Mouse (Mus musculus) midbrain, embryonic 13.5 days (tissue): ENCODE data around the gene Arrdc2. TPM values are rescaled to one million over a fixed set of nuclear protein-coding genes. Genes with fewer than 3 reads are reported as not detected.

Source experiments
- ATAC-seq: fragments of 200-750 bp; cut with Nextera tagmentation; 2 replicates; pipeline ENCODE4 v1.8.0; 2017; ENCODE audit warnings: mild to moderate bottlenecking, moderate TSS enrichment, moderate library complexity
- H3K27ac ChIP-seq: fragments of 300-500 bp; sonication (generic); 2 replicates; pipeline ENCODE4 v1.5.1; 2015; ENCODE audit warnings: inconsistent platforms, mild to moderate bottlenecking, moderate library complexity
- H3K27me3 ChIP-seq: fragments of 300-500 bp; sonication (generic); 2 replicates; pipeline ENCODE4 v1.6.1; 2015; ENCODE audit warnings: mild to moderate bottlenecking, inconsistent platforms
- H3K36me3 ChIP-seq: fragments of 300-500 bp; sonication (generic); 2 replicates; pipeline ENCODE4 v1.6.1; 2015; ENCODE audit warnings: mild to moderate bottlenecking, inconsistent platforms
- H3K4me1 ChIP-seq: fragments of 300-500 bp; sonication (generic); replicated peaks from 2 replicates; pipeline ENCODE4 v1.6.1; 2015; ENCODE audit warnings: inconsistent platforms
- H3K4me2 ChIP-seq: fragments of 300-500 bp; sonication (generic); replicated peaks from 2 replicates; pipeline ENCODE4 v1.6.1; 2015; ENCODE audit warnings: moderate library complexity, mild to moderate bottlenecking, inconsistent platforms
- H3K4me3 ChIP-seq: fragments of 300-500 bp; sonication (generic); replicated peaks from 2 replicates; pipeline ENCODE4 v1.5.1; 2015; ENCODE audit warnings: mild to moderate bottlenecking, inconsistent platforms
- H3K9ac ChIP-seq: fragments of 300-500 bp; sonication (generic); replicated peaks from 2 replicates; pipeline ENCODE4 v1.6.1; 2015; ENCODE audit warnings: mild to moderate bottlenecking, inconsistent platforms
- H3K9me3 ChIP-seq: fragments of 300-500 bp; sonication (generic); 2 replicates; pipeline ENCODE4 v1.6.1; 2016; ENCODE audit warnings: mild to moderate bottlenecking, inconsistent platforms
- WGBS: fragments of 180-500 bp; shearing (Covaris S2); methylation state at CpG from one replicate; pipeline ENCODE4 v1.1.7; 2015; 5-methylcytosine and 5-hydroxymethylcytosine counted together
- polyA plus RNA-seq: library from polyadenylated mRNA; unstranded; fragments of >200 nt; fragmentation: Nextera tagmentation; extraction: Ambion mirVana; gene quantifications from 2 replicates; pipeline ENCODE4 v1.2.1, GENCODE M21; 2015

The Arrdc2 gene
- polyA plus RNA-seq, 1 experiment from 2014 or later: 10.5 TPM

- 0 out of 2 replicates have a peak, but pooled peaks cover 6% of the 10 kb centered on the region for H3K4me1 ChIP-seq
- H3K36me3 ChIP-seq: no peaks in the 10 kb centered on the region
- no peak overlapping the region for H3K27ac ChIP-seq
- ATAC-seq: peak; percentile 43
- H3K27me3 ChIP-seq: peaks cover 62% of the 10 kb centered on the region
- H3K9ac ChIP-seq: no peak overlapping the region
- WGBS: 4% methylated on average over 31 of the region's 31 CpGs
- H3K4me2 ChIP-seq: no peak overlapping the region
- no peak overlapping the region for H3K4me3 ChIP-seq
- H3K9me3 ChIP-seq: peaks cover 8% of the 10 kb centered on the region; the same call in 1 of the 2 replicates
Measured at GRCm38 (mm10) chr8:70820101-70820935, 19.2 kb downstream of the Arrdc2 start.

GRCm38 (mm10) chr8:70816679-70817078 is 22.8 kb downstream of the Arrdc2 start:
- Histone ChIP-seq H3K4me3 (peak overlapping the region; percentile 11; the same call in 1 of the 2 replicates), H3K9ac (no peak overlapping the region), H3K4me2 (peak overlapping the region; percentile 32), H3K27ac (no peak overlapping the region), H3K9me3 (peaks cover 8% of the 10 kb centered on the region; the same call in 1 of the 2 replicates), H3K4me1 (0 out of 2 replicates have a peak, but pooled peaks cover 6% of the 10 kb centered on the region), H3K36me3 (no peaks in the 10 kb centered on the region), H3K27me3 (peaks cover 63% of the 10 kb centered on the region)
- 8% methylated on average over 30 of the region's 30 CpGs for WGBS
- 0 out of 2 replicates have a peak, but pooled peaks have one; percentile 28 for ATAC-seq

GRCm38 (mm10) chr8:70812885-70813284 is 26.6 kb downstream of the Arrdc2 start:
- H3K27me3 ChIP-seq: peaks cover 30% of the 10 kb centered on the region
- 64% methylated on average over 4 of the region's 4 CpGs for WGBS

GRCm38 (mm10) chr8:70812055-70812454 is 27.5 kb downstream of the Arrdc2 start:
- Histone ChIP-seq H3K9me3 (no peaks in the 10 kb centered on the region), H3K4me3 (no peak overlapping the region), H3K27me3 (peaks cover 29% of the 10 kb centered on the region), H3K27ac (no peak overlapping the region), H3K9ac (no peak overlapping the region), H3K36me3 (no peaks in the 10 kb centered on the region), H3K4me2 (no peak overlapping the region), H3K4me1 (0 out of 2 replicates have a peak, but pooled peaks cover 4% of the 10 kb centered on the region)
- no peak for ATAC-seq
- WGBS: 40% methylated on average over 4 of the region's 4 CpGs

More at GRCm38 (mm10) chr8:70812885-70813284, 26.6 kb downstream of the Arrdc2 start:
- Histone ChIP-seq H3K4me2 (no peak overlapping the region), H3K27ac (no peak overlapping the region), H3K9me3 (no peaks in the 10 kb centered on the region), H3K4me3 (no peak overlapping the region), H3K4me1 (0 out of 2 replicates have a peak, but pooled peaks cover 4% of the 10 kb centered on the region), H3K9ac (no peak overlapping the region), H3K36me3 (no peaks in the 10 kb centered on the region)
- ATAC-seq: no peak

GRCm38 (mm10) chr8:70810962-70811680 is 28.4 kb downstream of the Arrdc2 start:
- Histone ChIP-seq H3K4me1 (no peaks in the 10 kb centered on the region), H3K4me3 (no peak overlapping the region), H3K9me3 (no peaks in the 10 kb centered on the region), H3K9ac (no peak overlapping the region), H3K27ac (no peak overlapping the region), H3K27me3 (peaks cover 29% of the 10 kb centered on the region), H3K4me2 (no peak overlapping the region), H3K36me3 (no peaks in the 10 kb centered on the region)
- 76% methylated on average over 20 of the region's 20 CpGs for WGBS
- ATAC-seq: no peak

GRCm38 (mm10) chr8:70808955-70809701 is 30.4 kb downstream of the Arrdc2 start:
- H3K4me1 ChIP-seq: peaks cover 8% of the 10 kb centered on the region
- no peaks in the 10 kb centered on the region for H3K9me3 ChIP-seq
- H3K27me3 ChIP-seq: peaks cover 34% of the 10 kb centered on the region
- H3K4me2 ChIP-seq: no peak overlapping the region
- H3K4me3 ChIP-seq: no peak overlapping the region
- no peak for ATAC-seq
- H3K36me3 ChIP-seq: no peaks in the 10 kb centered on the region
- H3K27ac ChIP-seq: no peak overlapping the region
- no peak overlapping the region for H3K9ac ChIP-seq
- WGBS: 86% methylated on average over 8 of the region's 8 CpGs

- Histone ChIP-seq H3K36me3 (no peaks in the 10 kb centered on the region), H3K4me3 (no peak within 1 kb of the TSS), H3K9me3 (no peaks in the 10 kb centered on the region), H3K27ac (no peak within 1 kb of the TSS), H3K4me1 (peaks cover 14% of the 10 kb centered on the region), H3K27me3 (peaks cover 41% of the 10 kb centered on the region), H3K4me2 (no peak within 1 kb of the TSS), H3K9ac (no peak within 1 kb of the TSS)
- ATAC-seq: no peak
- 59% methylated on average over 5 of the region's 5 CpGs for WGBS
Measured at GRCm38 (mm10) chr8:70808239-70808638, 31.3 kb downstream of the Arrdc2 start, which contains the start of gene Il12rb1. Gene Il12rb1, plus strand, starts transcription at chr8:70808449.

GRCm38 (mm10) chr8:70807304-70807703 is 32.2 kb downstream of the Arrdc2 start:
- no peak overlapping the region for H3K4me2 ChIP-seq
- H3K27me3 ChIP-seq: peaks cover 49% of the 10 kb centered on the region
- no peak overlapping the region for H3K27ac ChIP-seq
- ATAC-seq: no peak
- no peak overlapping the region for H3K9ac ChIP-seq
- 61% methylated on average over 1 of the region's 1 CpGs for WGBS
- H3K4me3 ChIP-seq: no peak overlapping the region
- H3K4me1 ChIP-seq: peaks cover 14% of the 10 kb centered on the region
- H3K9me3 ChIP-seq: no peaks in the 10 kb centered on the region
- no peaks in the 10 kb centered on the region for H3K36me3 ChIP-seq

- Histone ChIP-seq H3K36me3 (no peaks in the 10 kb centered on the region), H3K9me3 (no peaks in the 10 kb centered on the region), H3K27me3 (peaks cover 52% of the 10 kb centered on the region), H3K4me2 (no peak overlapping the region), H3K9ac (no peak overlapping the region), H3K4me1 (peaks cover 14% of the 10 kb centered on the region), H3K27ac (no peak overlapping the region), H3K4me3 (no peak overlapping the region)
- ATAC-seq: no peak
- 86% methylated on average over 4 of the region's 4 CpGs for whole genome bisulfite sequencing
Measured at GRCm38 (mm10) chr8:70806541-70806940, 33.0 kb downstream of the Arrdc2 start.

- H3K4me2 ChIP-seq: peak within 1 kb of the TSS; percentile 73
- H3K27me3 ChIP-seq: peaks cover 66% of the 10 kb centered on the region
- no peaks in the 10 kb centered on the region for H3K36me3 ChIP-seq
- H3K9me3 ChIP-seq: no peaks in the 10 kb centered on the region
- under 1% methylated on average over 45 of the region's 45 CpGs for WGBS
- peak; percentile 89 for ATAC-seq
- H3K4me1 ChIP-seq: peaks cover 19% of the 10 kb centered on the region
- H3K27ac ChIP-seq: no peak within 1 kb of the TSS
- peak within 1 kb of the TSS; percentile 63 for H3K9ac ChIP-seq
- peak within 1 kb of the TSS; percentile 49 for H3K4me3 ChIP-seq
Measured at GRCm38 (mm10) chr8:70804481-70805206, 34.9 kb downstream of the Arrdc2 start, which contains the start of gene Mast3. Gene Mast3, minus strand, starts transcription at chr8:70805054.
